In genomic region chr1:87877552-87878283, GRCm38 (mm10) we compare ENCODE assay signal across 10 mouse cellular contexts. TPM values are rescaled to one million over a fixed set of nuclear protein-coding genes. Genes with fewer than 3 reads are reported as not detected.
DNase-seq lines count a peak whose midpoint lies in the region; ATAC-seq lines count a peak whose summit lies in the region.
"Had no signal": no experiment of that assay in that cellular context is flagged by ENCODE, and none has a peak within 500 bp of the region (broad histone marks: within the 10 kb centered on the region; RNA-seq: fewer than 3 reads in every experiment).

No protein-coding gene starts in this region.

- peak overlapping the region; percentile 36 for H3K4me2 ChIP-seq in heart, embryonic 13.5 days
- peak overlapping the region; percentile 2; the same call in 1 of the 2 replicates for H3K4me2 ChIP-seq in midbrain, embryonic 15.5 days
- H3K4me2 ChIP-seq in midbrain, embryonic 13.5 days (replicated peaks) = no peak overlapping the region
- H3K4me2 ChIP-seq in liver, embryonic 12.5 days = peak overlapping the region; percentile 28

- 30% methylated on average over 9 of the region's 9 CpGs for WGBS in heart, embryonic 13.5 days
- WGBS in midbrain, embryonic 15.5 days = 62% methylated on average over 9 of the region's 9 CpGs
- WGBS in midbrain, embryonic 13.5 days = 81% methylated on average over 9 of the region's 9 CpGs
- WGBS in liver, embryonic 12.5 days (ENCODE audit: insufficient replicate concordance) = 15% methylated on average over 9 of the region's 9 CpGs

- no peak for DNase-seq in heart, postnatal 14 days
- no peak for DNase-seq in adrenal gland, postnatal 36 days
- DNase-seq in right cerebral cortex, postnatal 14 days = no peak
- DNase-seq: adrenal gland, postnatal 25 days; kidney, adult 2 months had no signal

- H3K27me3 ChIP-seq in heart, embryonic 13.5 days (replicated peaks) = no peaks in the 10 kb centered on the region
- no peaks in the 10 kb centered on the region for H3K27me3 ChIP-seq in midbrain, embryonic 15.5 days (replicated peaks)
- H3K27me3 ChIP-seq in midbrain, embryonic 13.5 days = no peaks in the 10 kb centered on the region
- H3K27me3 ChIP-seq in liver, embryonic 12.5 days (replicated peaks) = no peaks in the 10 kb centered on the region

- intact Hi-C loops in heart, postnatal 14 days (cut with DNase I) = no loop called here

- peaks cover 84% of the 10 kb centered on the region for H3K4me1 ChIP-seq in heart, embryonic 13.5 days
- H3K4me1 ChIP-seq in midbrain, embryonic 15.5 days = peaks cover 24% of the 10 kb centered on the region
- H3K4me1 ChIP-seq in midbrain, embryonic 13.5 days (replicated peaks) = peaks cover 25% of the 10 kb centered on the region
- peaks cover 82% of the 10 kb centered on the region for H3K4me1 ChIP-seq in liver, embryonic 12.5 days

- H3K27ac ChIP-seq in heart, embryonic 13.5 days (replicated peaks) = peak overlapping the region; percentile 96
- peak overlapping the region; percentile 42 for H3K27ac ChIP-seq in midbrain, embryonic 15.5 days
- no peak overlapping the region for H3K27ac ChIP-seq in midbrain, embryonic 13.5 days
- peak overlapping the region; percentile 68 for H3K27ac ChIP-seq in liver, embryonic 12.5 days

- H3K4me3 ChIP-seq in heart, embryonic 13.5 days = no peak overlapping the region
- no peak overlapping the region for H3K4me3 ChIP-seq in midbrain, embryonic 15.5 days
- no peak overlapping the region for H3K4me3 ChIP-seq in midbrain, embryonic 13.5 days (replicated peaks)
- H3K4me3 ChIP-seq in liver, embryonic 12.5 days = no peak overlapping the region

- H3K36me3 ChIP-seq in heart, embryonic 13.5 days = peaks cover 7% of the 10 kb centered on the region; the same call in 1 of the 2 replicates
- H3K36me3 ChIP-seq in midbrain, embryonic 15.5 days (replicated peaks) = no peaks in the 10 kb centered on the region; the same call in 1 of the 2 replicates
- H3K36me3 ChIP-seq in midbrain, embryonic 13.5 days = peaks cover 10% of the 10 kb centered on the region
- H3K36me3 ChIP-seq in liver, embryonic 12.5 days = peaks cover 12% of the 10 kb centered on the region

- H3K9me3 ChIP-seq in heart, embryonic 13.5 days = no peaks in the 10 kb centered on the region
- no peaks in the 10 kb centered on the region for H3K9me3 ChIP-seq in midbrain, embryonic 15.5 days
- H3K9me3 ChIP-seq in midbrain, embryonic 13.5 days = no peaks in the 10 kb centered on the region
- no peaks in the 10 kb centered on the region for H3K9me3 ChIP-seq in liver, embryonic 12.5 days (replicated peaks)

- peak overlapping the region; percentile 42 for H3K9ac ChIP-seq in heart, embryonic 13.5 days
- H3K9ac ChIP-seq in midbrain, embryonic 15.5 days = no peak overlapping the region
- H3K9ac ChIP-seq in midbrain, embryonic 13.5 days (replicated peaks) = no peak overlapping the region
- H3K9ac ChIP-seq in liver, embryonic 12.5 days = peak overlapping the region; percentile 35; the same call in 1 of the 2 replicates

- no peak for ATAC-seq in heart, embryonic 13.5 days (ENCODE audit: extremely low read depth, insufficient number of reproducible peaks, low FRiP score, low TSS enrichment)
- ATAC-seq in midbrain, embryonic 15.5 days (replicated peaks) = peak; percentile 67; the same call in 1 of the 2 replicates
- ATAC-seq in midbrain, embryonic 13.5 days = no peak
- peak; percentile 15 for ATAC-seq in activated CD4-positive, CD25-positive, alpha-beta regulatory T cell, adult 4 months
- peak; percentile 30; the same call in 1 of the 2 replicates for ATAC-seq in liver, embryonic 12.5 days

RNA-seq across cellular contexts. Expression of gene Dgkd, which starts 24.6 kb away (rescaled TPM):
- polyA plus RNA-seq in heart, embryonic 13.5 days (2015; fragmentation: Nextera tagmentation; extraction: Ambion mirVana) = 20.0 and 20.4 TPM in 2 replicates
- 10 to 100 TPM; 56.9 to 63.9 TPM for total RNA-seq in heart, postnatal 14 days (2021)
- polyA plus RNA-seq in midbrain, embryonic 15.5 days (2015; fragmentation: Nextera tagmentation; extraction: Ambion mirVana) = 49.6 and 52.8 TPM in 2 replicates
- polyA plus RNA-seq in midbrain, embryonic 13.5 days (2015; fragmentation: Nextera tagmentation; extraction: Ambion mirVana) = 41.2 and 43.7 TPM in 2 replicates
- 10 to 100 TPM; 30.4 to 31.9 TPM for polyA plus RNA-seq in activated CD4-positive, CD25-positive, alpha-beta regulatory T cell, adult 4 months (2017; shearing (Covaris generic))
- 19.9 and 20.4 TPM in 2 replicates for polyA plus RNA-seq in liver, embryonic 12.5 days (2016; fragmentation: Nextera tagmentation; extraction: Ambion mirVana)
- 10 to 100 TPM; 66.0 to 74.1 TPM for total RNA-seq in adrenal gland, postnatal 36 days (2021)

Comparison
In these comparisons a context has a peak if more than half of its experiments do, and no peak if none do; other contexts are left out.
1. ATAC-seq: peak in midbrain, embryonic 15.5 days (single experiment), activated CD4-positive, CD25-positive, alpha-beta regulatory T cell, adult 4 months (single experiment) and liver, embryonic 12.5 days (single experiment); none in heart, embryonic 13.5 days (single experiment) and midbrain, embryonic 13.5 days (single experiment).
2. H3K9ac ChIP-seq: peak in heart, embryonic 13.5 days (single experiment) and liver, embryonic 12.5 days (single experiment); none in midbrain, embryonic 15.5 days (single experiment) and midbrain, embryonic 13.5 days (single experiment).